Mouse (Mus musculus) lung, postnatal 0 days (tissue): ENCODE measurements around the gene Polr1d. TPM values are rescaled to one million over a fixed set of nuclear protein-coding genes. Genes with fewer than 3 reads are reported as not detected.

ENCODE experiments used
- ATAC-seq: fragments of 200-750 bp; cut with Nextera tagmentation; 2 replicates; pipeline ENCODE4 v1.8.0; 2017; ENCODE audit warnings: moderate library complexity
- DNase-seq: peaks from one replicate; pipeline ENCODE4 v3.0.0-alpha.2; 2016; ENCODE audit warnings: low spot score
- H3K27ac ChIP-seq: fragments of 300-500 bp; sonication (generic); 2 replicates; pipeline ENCODE4 v1.5.1; 2014; ENCODE audit warnings: antibody characterized with exemption, mild to moderate bottlenecking, low read length, mixed read lengths
- H3K27me3 ChIP-seq: fragments of 300-500 bp; sonication (generic); replicated peaks from 2 replicates; pipeline ENCODE4 v1.6.1; 2014; ENCODE audit warnings: low read length, mixed read lengths; ENCODE audit not compliant: insufficient read depth
- H3K36me3 ChIP-seq: fragments of 300-500 bp; sonication (generic); 2 replicates; pipeline ENCODE4 v1.6.1; 2014; ENCODE audit warnings: low read length, mixed read lengths; ENCODE audit not compliant: insufficient read depth
- H3K4me1 ChIP-seq: fragments of 300-500 bp; sonication (generic); 2 replicates; pipeline ENCODE4 v1.6.1; 2014; ENCODE audit warnings: antibody characterized with exemption, low read depth, low read length, mixed read lengths; ENCODE audit not compliant: insufficient read depth
- H3K4me2 ChIP-seq: fragments of 300-500 bp; sonication (generic); replicated peaks from 2 replicates; pipeline ENCODE4 v1.6.1; 2014; ENCODE audit warnings: low read depth, mild to moderate bottlenecking, low read length, moderate library complexity, mixed read lengths
- H3K4me3 ChIP-seq: fragments of 300-500 bp; sonication (generic); 2 replicates; pipeline ENCODE4 v1.5.1; 2014; ENCODE audit warnings: low read depth, low read length
- H3K9ac ChIP-seq: fragments of 300-500 bp; sonication (generic); replicated peaks from 2 replicates; pipeline ENCODE4 v1.6.1; 2014; ENCODE audit warnings: low read depth, mild to moderate bottlenecking
- H3K9me3 ChIP-seq: fragments of 300-500 bp; sonication (generic); 2 replicates; pipeline ENCODE4 v1.6.1; 2016; ENCODE audit warnings: low read length, mixed read lengths
- CTCF ChIP-seq: IDR thresholded peaks from 2 replicates; pipeline ENCODE4 v1.5.1; 2016; ENCODE audit warnings: antibody characterized with exemption, mild to moderate bottlenecking
- EP300 ChIP-seq: IDR thresholded peaks from 2 replicates; pipeline ENCODE4 v1.6.1; 2016; ENCODE audit warnings: antibody characterized with exemption, mild to moderate bottlenecking, control low read depth
- WGBS: fragments of 180-500 bp; shearing (Covaris S2); extraction: QIAGEN DNeasy Blood & Tissue Kit; methylation state at CpG from one replicate; pipeline ENCODE4 v1.1.7; 2014; 5-methylcytosine and 5-hydroxymethylcytosine counted together
- polyA plus RNA-seq: library from polyadenylated mRNA; unstranded; fragments of >200 nt; fragmentation: Nextera tagmentation; extraction: Ambion mirVana; gene quantifications from 2 replicates; pipeline ENCODE4 v1.2.1, GENCODE M21; 2015

The Polr1d gene
- polyA plus RNA-seq, 1 experiment from 2014 or later, result 106 TPM

DNA sequence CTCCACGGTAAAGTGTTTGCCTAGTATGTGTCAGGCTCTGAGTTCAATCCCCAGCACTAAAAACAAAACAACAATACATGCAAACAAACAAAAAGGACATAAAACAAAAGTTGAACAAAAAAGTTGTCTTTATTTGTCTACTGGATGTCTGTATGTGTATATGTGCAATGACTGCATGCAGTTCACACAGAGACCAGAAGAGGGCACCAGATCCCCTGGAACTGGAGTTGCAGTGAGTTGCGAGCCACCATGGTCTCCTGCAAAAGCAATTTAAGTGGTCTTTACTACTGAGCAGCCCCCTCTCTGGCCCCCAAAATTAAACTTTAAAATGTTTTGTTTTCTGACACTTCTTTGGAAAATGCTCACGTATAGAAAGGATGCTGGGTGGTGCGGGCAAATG, 44.3 kb downstream of the Polr1d start:
- DNase-seq (no peak), ATAC-seq (no peak)
- TF ChIP-seq EP300, result no peak
- 0 out of 2 replicates have a peak, but pooled peaks have one; percentile 26 for TF ChIP-seq CTCF
- Histone ChIP-seq H3K27ac (no peak overlapping the region), H3K4me3 (no peak overlapping the region), H3K27me3 (no peaks in the 10 kb centered on the region), H3K4me2 (no peak overlapping the region), H3K36me3 (no peaks in the 10 kb centered on the region), H3K4me1 (no peaks in the 10 kb centered on the region), H3K9me3 (no peaks in the 10 kb centered on the region), H3K9ac (no peak overlapping the region)
- WGBS, result 92% methylated on average over 4 of the region's 4 CpGs

DNA sequence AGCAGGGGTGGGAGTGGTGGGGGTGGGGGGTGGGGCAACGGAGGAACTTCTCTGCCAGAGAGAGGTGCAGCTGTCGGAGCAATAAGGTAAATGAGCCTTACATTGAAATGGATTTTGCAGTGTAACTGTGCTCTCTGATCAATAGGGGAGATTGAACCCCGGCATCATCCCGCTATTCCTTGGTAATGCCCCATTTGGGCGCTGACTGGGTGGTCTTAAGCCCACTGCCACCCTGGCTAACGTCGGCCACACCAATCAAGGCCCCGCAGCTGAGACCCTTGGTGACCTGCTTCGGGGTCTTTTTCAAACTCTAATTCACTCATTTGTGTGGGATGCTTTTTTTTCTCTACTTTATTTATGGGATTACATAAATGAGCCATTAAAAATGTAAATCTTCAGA, 47.9 kb downstream of the Polr1d start:
- Histone ChIP-seq H3K9ac (no peak overlapping the region), H3K27ac (no peak overlapping the region), H3K36me3 (no peaks in the 10 kb centered on the region), H3K4me3 (no peak overlapping the region), H3K27me3 (no peaks in the 10 kb centered on the region), H3K4me2 (no peak overlapping the region), H3K9me3 (no peaks in the 10 kb centered on the region), H3K4me1 (no peaks in the 10 kb centered on the region)
- ATAC-seq (no peak), DNase-seq (no peak)
- TF ChIP-seq EP300 (no peak), CTCF (no peak)
- 59% methylated on average over 9 of the region's 9 CpGs for WGBS

DNA sequence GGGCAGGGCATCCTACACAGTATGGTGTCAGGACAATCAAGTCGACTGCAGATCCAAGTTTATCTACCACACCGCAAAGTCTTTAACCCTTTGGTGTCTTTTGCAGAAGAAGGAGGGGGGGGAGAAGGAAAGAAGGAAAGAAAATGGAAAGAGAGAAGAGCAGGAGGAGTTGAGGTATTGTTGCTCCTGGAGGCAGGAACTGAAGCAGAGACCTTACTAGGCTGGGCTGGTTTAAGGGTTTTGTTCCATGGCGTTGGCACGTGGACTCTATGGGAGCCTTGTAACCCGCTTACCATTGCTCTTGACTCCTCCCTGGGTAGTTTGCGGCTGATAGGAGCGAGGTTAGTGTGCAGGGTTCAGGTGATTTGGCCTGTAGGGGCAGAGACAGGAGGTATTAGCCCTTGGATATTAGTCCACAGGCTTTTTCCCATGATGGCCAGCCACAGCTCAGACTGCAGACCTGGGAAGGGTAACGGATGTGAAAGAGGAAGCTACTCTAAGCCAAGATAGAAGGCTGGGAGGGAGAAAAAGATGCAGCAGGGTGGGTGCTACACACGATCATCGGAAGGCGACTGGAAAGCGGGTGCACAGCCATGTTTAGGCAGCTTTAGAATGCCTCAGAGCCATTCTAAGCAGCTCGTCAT, 48.8 kb downstream of the Polr1d start:
- Histone ChIP-seq H3K36me3 (no peaks in the 10 kb centered on the region), H3K9me3 (no peaks in the 10 kb centered on the region), H3K4me1 (no peaks in the 10 kb centered on the region), H3K9ac (no peak overlapping the region), H3K27me3 (no peaks in the 10 kb centered on the region), H3K27ac (no peak overlapping the region), H3K4me3 (no peak overlapping the region), H3K4me2 (no peak overlapping the region)
- ATAC-seq (no peak), DNase-seq (no peak)
- 88% methylated on average over 13 of the region's 13 CpGs for WGBS
- TF ChIP-seq CTCF (no peak), EP300 (no peak)

DNA sequence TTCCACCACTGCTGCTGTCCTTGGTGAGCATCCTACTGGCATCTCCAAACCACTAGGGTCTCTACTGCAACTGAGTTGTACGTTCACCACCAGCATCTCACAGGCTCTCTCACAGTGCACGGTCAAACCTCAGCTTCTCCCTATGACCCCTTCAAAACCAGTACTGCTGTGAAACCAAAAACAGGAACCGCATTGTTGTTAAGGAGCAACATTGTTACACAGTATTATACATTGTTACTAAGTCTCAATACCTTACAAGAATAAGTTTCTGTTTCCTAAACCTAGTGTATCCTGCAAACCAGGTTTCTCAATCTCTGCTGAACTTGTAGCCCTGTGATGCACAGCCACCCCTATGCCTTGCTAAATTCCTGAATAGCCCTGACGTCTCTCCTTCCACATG, 51.0 kb downstream of the Polr1d start:
- Histone ChIP-seq H3K4me1 (no peaks in the 10 kb centered on the region), H3K9me3 (no peaks in the 10 kb centered on the region), H3K36me3 (no peaks in the 10 kb centered on the region), H3K9ac (no peak overlapping the region), H3K4me2 (no peak overlapping the region), H3K4me3 (no peak overlapping the region), H3K27me3 (no peaks in the 10 kb centered on the region), H3K27ac (no peak overlapping the region)
- TF ChIP-seq CTCF, result no peak
- no peak for TF ChIP-seq EP300
- ATAC-seq (no peak), DNase-seq (no peak)
- WGBS, result 78% methylated on average over 4 of the region's 4 CpGs

DNA sequence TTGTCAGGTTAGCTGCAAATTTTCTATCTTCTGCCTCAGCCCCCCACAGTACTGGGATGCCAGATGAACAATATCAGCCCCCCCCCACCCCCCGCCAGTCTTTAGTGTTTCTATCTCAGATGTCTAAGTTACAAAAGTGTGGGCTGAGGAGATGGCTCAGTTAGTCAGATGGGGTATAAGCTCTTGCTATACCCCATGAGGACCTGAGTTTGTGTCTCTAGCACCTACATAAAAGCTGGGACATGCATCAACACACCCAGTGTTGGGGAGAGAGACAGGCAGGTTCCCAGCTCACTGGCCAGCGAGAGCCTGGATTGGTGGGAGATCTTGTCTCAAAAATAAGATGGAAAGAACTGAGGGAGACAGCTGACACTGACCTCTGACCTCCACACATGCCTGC, 52.6 kb downstream of the Polr1d start:
- no peak overlapping the region for H3K9ac ChIP-seq
- no peaks in the 10 kb centered on the region for H3K9me3 ChIP-seq
- H3K36me3 ChIP-seq, result no peaks in the 10 kb centered on the region
- no peak overlapping the region for H3K4me3 ChIP-seq
- H3K27me3 ChIP-seq, result no peaks in the 10 kb centered on the region
- TF ChIP-seq EP300, result no peak
- no peak for TF ChIP-seq CTCF
- no peaks in the 10 kb centered on the region for H3K4me1 ChIP-seq
- no peak overlapping the region for H3K27ac ChIP-seq
- DNase-seq (no peak), ATAC-seq (no peak)
- no peak overlapping the region for H3K4me2 ChIP-seq
- WGBS, result 79% methylated on average over 2 of the region's 2 CpGs

DNA sequence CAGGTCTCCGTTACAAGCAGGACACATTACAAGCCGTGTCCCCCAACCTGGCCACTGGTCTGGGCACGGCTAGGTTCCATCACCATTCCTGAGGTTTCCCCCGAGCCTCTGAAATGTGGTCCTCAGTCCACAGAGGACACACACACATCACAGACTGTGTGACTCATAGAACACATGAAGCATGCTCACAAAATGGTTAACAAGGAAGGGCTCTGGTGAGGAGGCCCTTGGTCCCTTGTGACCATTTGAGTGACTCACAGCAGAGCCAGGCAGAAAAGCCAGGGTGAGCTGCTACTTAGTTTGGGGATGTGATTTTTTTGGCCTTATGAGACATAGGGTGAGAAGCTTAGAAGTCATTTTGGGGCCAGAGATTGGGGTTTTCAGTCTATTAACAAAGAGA, 55.1 kb downstream of the Polr1d start:
- no peak overlapping the region for H3K4me2 ChIP-seq
- 82% methylated on average over 4 of the region's 4 CpGs for WGBS
- no peaks in the 10 kb centered on the region; the same call in 1 of the 2 replicates for H3K4me1 ChIP-seq
- no peak overlapping the region for H3K9ac ChIP-seq
- H3K4me3 ChIP-seq, result no peak overlapping the region
- no peak for TF ChIP-seq CTCF
- TF ChIP-seq EP300, result no peak
- ATAC-seq (no peak), DNase-seq (no peak)
- H3K27me3 ChIP-seq, result no peaks in the 10 kb centered on the region
- no peaks in the 10 kb centered on the region for H3K9me3 ChIP-seq
- H3K27ac ChIP-seq, result no peak overlapping the region
- H3K36me3 ChIP-seq, result no peaks in the 10 kb centered on the region

DNA sequence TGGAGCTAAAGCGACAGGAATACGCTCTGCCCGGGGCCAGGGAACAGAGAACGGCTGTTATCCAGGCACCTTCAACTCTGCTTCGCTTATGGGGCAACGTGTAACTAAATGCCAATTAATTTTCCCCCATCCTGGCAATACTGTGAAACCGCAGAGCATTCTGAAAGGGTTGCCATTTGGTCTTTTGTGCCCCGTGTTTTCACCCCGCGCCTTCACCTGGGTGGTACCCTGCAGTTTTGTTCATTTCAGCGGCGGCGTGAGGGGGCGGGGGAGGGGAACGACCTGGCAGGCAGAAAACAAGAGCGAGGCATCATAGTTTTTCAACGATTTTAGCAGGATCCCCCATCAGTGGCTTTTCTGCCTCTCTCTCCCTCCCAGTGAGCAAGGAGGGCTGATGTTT, 56.8 kb downstream of the Polr1d start:
- Histone ChIP-seq H3K9ac (no peak overlapping the region), H3K4me2 (peak overlapping the region; percentile 27), H3K9me3 (no peaks in the 10 kb centered on the region), H3K36me3 (no peaks in the 10 kb centered on the region), H3K27me3 (no peaks in the 10 kb centered on the region), H3K4me1 (no peaks in the 10 kb centered on the region; the same call in 1 of the 2 replicates), H3K27ac (no peak overlapping the region), H3K4me3 (no peak overlapping the region)
- WGBS, result 17% methylated on average over 17 of the region's 17 CpGs
- no peak for ATAC-seq
- TF ChIP-seq EP300 (no peak), CTCF (no peak)
- no peak for DNase-seq
